Mouse (Mus musculus) left cerebral cortex, postnatal 4 days (tissue): ENCODE results near the gene Nol11. TPM values are rescaled to one million over a fixed set of nuclear protein-coding genes. Genes with fewer than 3 reads are reported as not detected.
"Not testable (repeated sequence)": the region's sequence is repeated elsewhere in the genome, so short reads cannot be mapped to it uniquely, and the experiment has no call there.

Experiments used
- DNase-seq: peaks from one replicate; pipeline ENCODE4 v3.0.0-alpha.2; 2022
- intact Hi-C: fragments of 180-260 bp; cut with DNase I; formaldehyde crosslinking; loops from one replicate; pipeline ENCODE4 v1.15.1; 2025
- total RNA-seq, 2 experiments: library from RNA; stranded (reverse); gene quantifications; 2 replicates each; pipeline ENCODE4 v1.2.3; 2021

The Nol11 gene
- total RNA-seq, 2 experiments from 2014 or later, result 33.0 to 35.2 TPM

- no peak for DNase-seq
These were observed 32.1 kb downstream of the Nol11 start for GRCm38 (mm10) chr11:107156977-107157642.

GRCm38 (mm10) chr11:107155292-107155691 is 33.9 kb downstream of the Nol11 start:
- peak; percentile 11 for DNase-seq
- intact Hi-C loops, result no loop called here

More at GRCm38 (mm10) chr11:107156977-107157642, 32.1 kb downstream of the Nol11 start:
- intact Hi-C loops, result no loop called here

- DNase-seq, result no peak
- intact Hi-C loops, result no loop called here
These were observed 34.8 kb downstream of the Nol11 start for GRCm38 (mm10) chr11:107154431-107154830.

GRCm38 (mm10) chr11:107153645-107154044 is 35.5 kb downstream of the Nol11 start:
- DNase-seq, result no peak
- intact Hi-C loops, result no loop called here

GRCm38 (mm10) chr11:107151809-107152208 is 37.4 kb downstream of the Nol11 start:
- intact Hi-C loops, result no loop called here
- DNase-seq, result peak; percentile 8

GRCm38 (mm10) chr11:107143956-107144355 is 45.2 kb downstream of the Nol11 start:
- DNase-seq, intact Hi-C loops: not testable (repeated sequence)

- intact Hi-C loops, result no loop called here
- no peak for DNase-seq
These were observed 46.8 kb downstream of the Nol11 start for GRCm38 (mm10) chr11:107142382-107142781.

GRCm38 (mm10) chr11:107140756-107141155 is 48.4 kb downstream of the Nol11 start:
- no peak for DNase-seq
- intact Hi-C loops, result no loop called here

GRCm38 (mm10) chr11:107138633-107139032 is 50.5 kb downstream of the Nol11 start:
- peak; percentile 9 for DNase-seq
- intact Hi-C loops, result no loop called here

GRCm38 (mm10) chr11:107137593-107137992 is 51.6 kb downstream of the Nol11 start:
- DNase-seq, result no peak
- intact Hi-C loops, result no loop called here

GRCm38 (mm10) chr11:107136458-107136857 is 52.7 kb downstream of the Nol11 start:
- intact Hi-C loops, DNase-seq: not testable (repeated sequence)

GRCm38 (mm10) chr11:107135741-107136140 is 53.4 kb downstream of the Nol11 start:
- DNase-seq, result no peak
- intact Hi-C loops, result no loop called here

- intact Hi-C loops, result no loop called here
- no peak for DNase-seq
These were observed 56.8 kb downstream of the Nol11 start for GRCm38 (mm10) chr11:107132426-107132825.

- DNase-seq, result peak; percentile 92
- intact Hi-C loops, result no loop called here
These were observed 57.3 kb downstream of the Nol11 start, which contains the start of gene Bptf for GRCm38 (mm10) chr11:107131749-107132421. Gene Bptf (minus strand): TSS chr11:107132127.

GRCm38 (mm10) chr11:107130879-107131748 is 58.1 kb downstream of the Nol11 start:
- DNase-seq, result peak; percentile 52
- intact Hi-C loops, result no loop called here

GRCm38 (mm10) chr11:107130221-107130788 is 58.9 kb downstream of the Nol11 start:
- intact Hi-C loops, result no loop called here
- no peak for DNase-seq

GRCm38 (mm10) chr11:107129641-107130040 is 59.5 kb downstream of the Nol11 start:
- intact Hi-C loops, result no loop called here
- DNase-seq, result no peak

- intact Hi-C loops, DNase-seq: not testable (repeated sequence)
These were observed 62.5 kb downstream of the Nol11 start for GRCm38 (mm10) chr11:107126716-107127115.

- no peak for DNase-seq
- intact Hi-C loops, result no loop called here
These were observed 64.2 kb downstream of the Nol11 start for GRCm38 (mm10) chr11:107125011-107125410.

- intact Hi-C loops, result no loop called here
- DNase-seq, result peak; percentile 27
These were observed 64.9 kb downstream of the Nol11 start for GRCm38 (mm10) chr11:107124327-107124731.

GRCm38 (mm10) chr11:107117789-107118188 is 71.4 kb downstream of the Nol11 start:
- DNase-seq, result no peak
- intact Hi-C loops, result no loop called here
